9 mouse cellular contexts compared by ENCODE assay signal in genomic region chr9:65692959-65693603, GRCm38 (mm10). TPM values are rescaled to one million over a fixed set of nuclear protein-coding genes. Genes with fewer than 3 reads are reported as not detected.
DNase-seq lines count a peak whose midpoint lies in the region; ATAC-seq and TF ChIP-seq lines count a peak whose summit lies in the region.
"Had no signal": no experiment of that assay in that cellular context is flagged by ENCODE, and none has a peak within 500 bp of the region (broad histone marks: within the 10 kb centered on the region; RNA-seq: fewer than 3 reads in every experiment).

No protein-coding gene starts in this region.

- no peak overlapping the region for H3K4me3 ChIP-seq in liver, embryonic 13.5 days (replicated peaks)
- H3K4me3 ChIP-seq in liver, embryonic 11.5 days (ENCODE audit: low read depth, low read length) = no peak overlapping the region
- no peak overlapping the region for H3K4me3 ChIP-seq in hindbrain, postnatal 0 days (ENCODE audit: low read length)
- H3K4me3 ChIP-seq in neural tube, embryonic 13.5 days = no peak overlapping the region

- H3K9ac ChIP-seq in liver, embryonic 13.5 days = no peak overlapping the region
- no peak overlapping the region for H3K9ac ChIP-seq in liver, embryonic 11.5 days (ENCODE audit: low read depth, low read length)
- no peak overlapping the region for H3K9ac ChIP-seq in hindbrain, postnatal 0 days (replicated peaks; ENCODE audit: low read length)
- H3K9ac ChIP-seq in neural tube, embryonic 13.5 days = peak overlapping the region; percentile 52; the same call in 1 of the 2 replicates

- H3K4me2 ChIP-seq in liver, embryonic 13.5 days = no peak overlapping the region
- H3K4me2 ChIP-seq in liver, embryonic 11.5 days = no peak overlapping the region
- H3K4me2 ChIP-seq in hindbrain, postnatal 0 days (ENCODE audit: low read depth, low read length) = no peak overlapping the region
- H3K4me2 ChIP-seq in neural tube, embryonic 13.5 days = no peak overlapping the region

- H3K27ac ChIP-seq in liver, embryonic 13.5 days = no peak overlapping the region
- H3K27ac ChIP-seq in liver, embryonic 11.5 days (ENCODE audit: low read depth, low read length) = no peak overlapping the region
- H3K27ac ChIP-seq in hindbrain, postnatal 0 days = peak overlapping the region; percentile 4; the same call in 1 of the 2 replicates
- H3K27ac ChIP-seq in neural tube, embryonic 13.5 days (replicated peaks) = peak overlapping the region; percentile 68

- no peaks in the 10 kb centered on the region for H3K27me3 ChIP-seq in liver, embryonic 13.5 days
- H3K27me3 ChIP-seq in liver, embryonic 11.5 days (replicated peaks; ENCODE audit: control insufficient read depth, insufficient read depth, low read length) = no peaks in the 10 kb centered on the region
- H3K27me3 ChIP-seq in hindbrain, postnatal 0 days (ENCODE audit: insufficient read depth, low read length) = no peaks in the 10 kb centered on the region
- H3K27me3 ChIP-seq in neural tube, embryonic 13.5 days = no peaks in the 10 kb centered on the region

- no peaks in the 10 kb centered on the region for H3K9me3 ChIP-seq in liver, embryonic 13.5 days (replicated peaks)
- H3K9me3 ChIP-seq in liver, embryonic 11.5 days (ENCODE audit: control insufficient read depth, low read length) = no peaks in the 10 kb centered on the region
- no peaks in the 10 kb centered on the region for H3K9me3 ChIP-seq in hindbrain, postnatal 0 days (ENCODE audit: low read length)
- no peaks in the 10 kb centered on the region for H3K9me3 ChIP-seq in neural tube, embryonic 13.5 days

- DNase-seq in liver, embryonic 13.5 days = no peak
- no peak for DNase-seq in liver, embryonic 11.5 days (ENCODE audit: low spot score)
- no peak for DNase-seq in hindbrain, postnatal 0 days (ENCODE audit: low spot score)
- DNase-seq in gastrocnemius, adult 8-10 months (ENCODE audit: low spot score in 2 of 2) = no peak
- no peak for DNase-seq in right cerebral cortex, postnatal 4 days
- no peak for DNase-seq in adrenal gland, postnatal 10 days
- DNase-seq: cerebellum, adult 11 months had no signal

- peaks cover 70% of the 10 kb centered on the region for H3K36me3 ChIP-seq in liver, embryonic 13.5 days
- peaks cover 7% of the 10 kb centered on the region; the same call in 1 of the 2 replicates for H3K36me3 ChIP-seq in liver, embryonic 11.5 days (ENCODE audit: control insufficient read depth, insufficient read depth, low read length)
- peaks cover 30% of the 10 kb centered on the region for H3K36me3 ChIP-seq in hindbrain, postnatal 0 days (ENCODE audit: insufficient read depth, low read length)
- H3K36me3 ChIP-seq in neural tube, embryonic 13.5 days = peaks cover 78% of the 10 kb centered on the region

- H3K4me1 ChIP-seq in liver, embryonic 13.5 days (replicated peaks) = 0 out of 2 replicates have a peak, but pooled peaks cover 2% of the 10 kb centered on the region
- no peaks in the 10 kb centered on the region for H3K4me1 ChIP-seq in liver, embryonic 11.5 days (replicated peaks; ENCODE audit: control insufficient read depth, insufficient read depth, low read length)
- no peaks in the 10 kb centered on the region for H3K4me1 ChIP-seq in hindbrain, postnatal 0 days (ENCODE audit: insufficient read depth, low read length)
- peaks cover 46% of the 10 kb centered on the region for H3K4me1 ChIP-seq in neural tube, embryonic 13.5 days (replicated peaks)

- peak; percentile 23; the same call in 1 of the 2 replicates for ATAC-seq in liver, embryonic 13.5 days (ENCODE audit: low read depth)
- no peak for ATAC-seq in liver, embryonic 11.5 days (replicated peaks; ENCODE audit: low FRiP score)
- peak; percentile 86 for ATAC-seq in common myeloid progenitor, adult 5-6 weeks (replicated peaks; ENCODE audit: low read depth, poor library complexity, severe bottlenecking)
- peak; percentile 19; the same call in 1 of the 2 replicates for ATAC-seq in hindbrain, postnatal 0 days
- 0 out of 2 replicates have a peak, but pooled peaks have one; percentile 10 for ATAC-seq in neural tube, embryonic 13.5 days (ENCODE audit: low read depth)

- WGBS in liver, embryonic 13.5 days (ENCODE audit: insufficient replicate concordance) = 37% methylated on average over 5 of the region's 5 CpGs
- 38% methylated on average over 5 of the region's 5 CpGs for WGBS in liver, embryonic 11.5 days
- 35% methylated on average over 5 of the region's 5 CpGs for WGBS in hindbrain, postnatal 0 days
- 31% methylated on average over 5 of the region's 5 CpGs for WGBS in neural tube, embryonic 13.5 days

- no peak for TF ChIP-seq CTCF in hindbrain, postnatal 0 days (IDR thresholded peaks at IDR 0.05; ENCODE audit: low read depth)

RNA-seq across cellular contexts. Expression of gene Oaz2, which starts 25.3 kb away (rescaled TPM):
- 49.6 and 54.3 TPM in 2 replicates for polyA plus RNA-seq in liver, embryonic 13.5 days (2015; fragmentation: Nextera tagmentation; extraction: Ambion mirVana)
- polyA plus RNA-seq in liver, embryonic 11.5 days (2014; fragmentation: Nextera tagmentation; extraction: Ambion mirVana) = 119 and 123 TPM in 2 replicates
- total RNA-seq in common myeloid progenitor, adult 5-6 weeks (2017) = 40.1 and 45.3 TPM in 2 replicates
- total RNA-seq in hindbrain, postnatal 0 days (2014; rRNA removed) = 274 and 284 TPM in 2 replicates
- polyA plus RNA-seq in hindbrain, postnatal 0 days (2015; fragmentation: Nextera tagmentation; extraction: Ambion mirVana) = 365 and 387 TPM in 2 replicates
- polyA plus RNA-seq in neural tube, embryonic 13.5 days (2015; fragmentation: Nextera tagmentation; extraction: Ambion mirVana) = 381 and 389 TPM in 2 replicates
- 100 to 1,000 TPM; 192 to 246 (median 237) TPM for total RNA-seq in gastrocnemius, adult 8-10 months (2022)
- 100 to 1,000 TPM; 148 to 194 TPM for total RNA-seq in adrenal gland, postnatal 10 days (2021)

Comparison
In these comparisons a context has a peak if more than half of its experiments do, and no peak if none do; other contexts are left out.
1. H3K27ac ChIP-seq: peak in hindbrain, postnatal 0 days (single experiment) and neural tube, embryonic 13.5 days (single experiment); none in liver, embryonic 13.5 days (single experiment) and liver, embryonic 11.5 days (single experiment).